Mouse (Mus musculus) right cerebral cortex, postnatal 25 days (tissue): ENCODE measurements around the gene Ccr1.
"Not testable (repeated sequence)": the region's sequence is repeated elsewhere in the genome, so short reads cannot be mapped to it uniquely, and the experiment has no call there.

Experiments
- DNase-seq: peaks from one replicate; pipeline ENCODE4 v3.0.0; 2022

Ccr1 gene

DNA sequence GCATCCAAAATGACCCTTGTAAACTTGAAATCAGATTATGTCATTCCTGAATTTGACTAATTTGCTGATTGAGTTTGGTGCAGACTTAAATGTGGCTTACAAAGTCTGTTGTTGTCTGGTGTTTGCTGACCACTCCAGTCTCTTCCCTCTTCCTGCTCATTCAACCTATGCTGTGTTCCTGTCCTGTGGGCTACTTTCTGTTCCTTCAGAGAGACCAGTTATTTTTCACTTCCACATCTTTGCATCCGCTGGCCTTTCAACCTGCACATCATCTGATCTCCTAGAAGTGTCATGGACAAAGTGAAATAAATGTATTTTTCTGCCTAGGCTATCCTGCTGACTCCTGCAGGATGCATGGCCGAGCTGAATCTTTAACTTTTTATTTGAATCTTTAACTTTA is 14.9 kb downstream of the Ccr1 start:
- no peak for DNase-seq

DNA sequence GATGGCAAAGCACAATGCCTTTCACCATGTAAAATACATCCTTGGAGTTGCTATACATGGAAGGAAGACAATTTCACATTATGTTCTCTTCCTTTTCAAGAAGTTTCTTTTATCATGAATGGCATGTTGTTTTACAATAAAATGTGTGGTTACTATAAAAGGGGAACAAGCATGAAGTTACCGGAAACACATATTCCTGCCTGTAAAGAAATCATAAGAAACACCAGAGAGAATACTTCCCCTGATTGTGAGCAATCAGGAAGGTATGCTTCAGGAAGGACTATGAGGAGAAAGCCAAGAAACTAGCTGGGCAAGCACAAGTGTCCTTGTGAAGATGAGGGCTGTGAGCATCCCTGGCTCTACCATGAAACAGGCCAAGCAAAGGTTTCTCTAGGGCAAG is 17.3 kb downstream of the Ccr1 start:
- DNase-seq, result no peak

- no peak for DNase-seq
Measured at GRCm38 (mm10) chr9:123949432-123949831, 19.1 kb downstream of the Ccr1 start.

DNA sequence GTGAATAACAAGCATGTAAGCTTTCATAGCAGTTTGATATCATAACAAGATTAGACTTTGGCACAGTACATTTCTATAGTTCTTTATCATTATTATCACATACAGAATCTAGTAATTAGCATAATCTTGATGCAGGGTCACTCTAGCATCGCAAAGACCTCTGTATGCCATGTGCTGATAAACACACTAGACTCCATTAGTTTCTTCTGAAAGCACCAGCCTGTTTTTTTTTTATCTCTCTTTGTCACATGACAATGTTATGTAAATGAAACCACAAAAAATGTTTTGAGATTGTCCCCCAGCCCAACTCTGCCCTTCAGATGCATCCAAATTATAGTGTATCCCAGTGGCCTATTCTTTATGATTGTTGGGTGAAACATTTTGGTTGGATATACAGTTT is 20.7 kb downstream of the Ccr1 start:
- DNase-seq, result no peak

GRCm38 (mm10) chr9:123942025-123942424 is 26.5 kb downstream of the Ccr1 start:
- no peak for DNase-seq

DNA sequence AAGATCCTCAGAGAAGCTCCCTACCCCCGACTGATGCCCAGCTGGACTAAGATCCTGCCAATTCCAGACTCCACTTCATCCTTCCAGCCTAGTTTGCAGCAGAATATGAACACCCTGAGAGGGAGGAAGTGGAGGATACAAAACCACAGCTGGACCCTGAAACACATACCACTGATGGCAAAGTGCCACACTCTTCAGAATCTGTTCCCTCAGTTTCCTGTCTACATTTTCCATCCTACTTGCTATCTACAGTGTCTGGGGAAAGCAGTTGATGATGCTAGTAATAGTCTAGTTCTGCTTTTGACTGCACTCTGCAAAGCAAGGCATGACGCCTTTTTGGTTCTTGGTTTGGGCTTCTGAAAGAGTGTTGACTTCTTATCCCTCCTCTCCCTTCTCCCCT is 27.2 kb downstream of the Ccr1 start:
- no peak for DNase-seq

DNA sequence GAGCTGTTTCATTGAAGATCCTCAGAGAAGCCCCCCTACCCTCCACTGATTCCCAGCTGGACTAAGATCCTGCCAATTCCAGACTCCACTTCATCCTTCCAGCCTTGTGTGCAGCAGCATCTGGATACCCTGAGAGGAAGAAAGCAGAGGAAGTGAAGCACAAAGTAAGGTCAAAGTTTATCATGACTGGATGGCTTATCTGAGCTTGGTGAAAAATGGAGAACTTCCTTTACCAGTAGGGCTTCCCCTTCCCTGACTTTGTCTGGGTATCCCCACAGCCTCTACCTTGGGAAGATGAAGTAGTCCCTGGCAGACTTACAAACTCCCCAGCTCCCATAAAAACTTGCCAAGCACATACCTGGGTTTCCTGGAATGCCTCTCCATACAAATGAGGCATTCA is 27.9 kb downstream of the Ccr1 start:
- DNase-seq, result no peak

GRCm38 (mm10) chr9:123940168-123940567 is 28.3 kb downstream of the Ccr1 start:
- no peak for DNase-seq

GRCm38 (mm10) chr9:123937989-123938388 is 30.5 kb downstream of the Ccr1 start:
- DNase-seq, result no peak

- DNase-seq, result no peak
Measured at GRCm38 (mm10) chr9:123936604-123937280, 31.8 kb downstream of the Ccr1 start.

DNA sequence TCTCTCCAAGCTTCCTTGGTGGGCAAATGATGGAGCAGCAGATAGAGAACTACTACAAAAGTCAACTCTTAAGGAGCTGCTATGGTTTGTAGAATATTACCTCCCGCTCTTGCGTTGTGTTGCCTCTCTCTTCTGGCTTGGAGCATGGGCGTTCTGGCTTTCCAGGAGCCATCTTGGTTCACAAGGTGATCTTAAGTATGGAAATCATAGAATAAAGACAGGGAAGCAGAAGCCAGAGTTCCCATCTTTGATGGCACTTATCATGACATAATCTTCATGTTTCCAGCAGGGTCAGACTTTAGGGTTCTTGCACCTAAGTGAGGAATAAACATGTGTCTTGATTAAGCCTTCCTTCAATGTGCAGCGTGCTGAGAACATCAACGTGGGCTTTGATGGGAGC is 32.7 kb downstream of the Ccr1 start:
- DNase-seq, result no peak

DNA sequence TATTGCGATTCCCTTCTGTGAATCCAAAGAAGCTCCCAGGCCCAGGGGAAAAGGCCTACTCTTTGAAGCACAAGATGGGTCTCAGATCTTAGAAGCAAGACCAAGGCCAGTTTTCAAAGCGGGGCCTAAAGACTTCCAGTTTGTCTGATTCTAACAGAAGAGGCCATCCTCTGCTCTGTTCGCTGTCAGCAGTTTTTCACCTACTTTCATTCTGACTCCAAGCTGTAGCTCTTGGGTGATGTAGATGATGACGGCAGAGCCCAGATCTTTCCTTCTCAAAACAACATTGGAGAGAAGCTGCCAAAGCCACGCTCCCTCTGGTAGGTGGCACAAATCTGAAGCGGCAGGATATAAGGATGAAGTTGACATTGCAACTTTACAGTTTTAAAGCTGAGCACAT is 33.1 kb downstream of the Ccr1 start:
- DNase-seq, result no peak

DNA sequence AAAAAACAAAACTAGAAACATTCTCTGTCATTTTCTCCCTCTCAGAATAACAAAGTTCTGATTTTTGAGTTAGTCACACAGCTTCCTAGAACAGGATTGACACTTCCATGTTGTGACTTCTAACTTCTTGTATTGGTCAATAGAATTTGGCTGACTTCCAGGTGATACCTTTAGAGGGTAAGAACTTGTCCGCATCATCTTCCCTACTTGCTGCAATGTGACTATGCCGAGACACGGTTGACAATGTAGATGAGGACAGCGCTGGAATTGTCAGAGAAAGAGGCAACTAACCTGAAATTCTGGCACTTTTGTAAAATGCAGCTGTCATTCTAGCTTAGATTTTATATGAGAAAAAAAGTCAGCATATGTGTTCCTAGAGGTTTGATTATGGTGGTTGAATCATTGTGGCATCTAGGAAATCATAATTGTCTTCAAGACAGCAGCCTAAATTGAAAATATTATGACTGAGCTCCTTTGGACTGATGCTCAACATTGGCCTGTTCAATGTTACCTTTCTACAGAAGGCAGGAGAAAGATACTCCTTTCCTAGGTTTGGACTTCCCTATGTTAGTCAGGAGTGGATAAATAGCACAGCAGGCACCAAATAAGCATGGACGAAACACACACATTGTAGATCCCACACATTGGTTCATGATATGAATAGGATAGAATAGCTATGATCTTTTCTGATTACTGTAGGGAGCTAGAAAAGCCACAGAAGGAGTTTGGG is 34.6 kb downstream of the Ccr1 start:
- DNase-seq, result no peak

DNA sequence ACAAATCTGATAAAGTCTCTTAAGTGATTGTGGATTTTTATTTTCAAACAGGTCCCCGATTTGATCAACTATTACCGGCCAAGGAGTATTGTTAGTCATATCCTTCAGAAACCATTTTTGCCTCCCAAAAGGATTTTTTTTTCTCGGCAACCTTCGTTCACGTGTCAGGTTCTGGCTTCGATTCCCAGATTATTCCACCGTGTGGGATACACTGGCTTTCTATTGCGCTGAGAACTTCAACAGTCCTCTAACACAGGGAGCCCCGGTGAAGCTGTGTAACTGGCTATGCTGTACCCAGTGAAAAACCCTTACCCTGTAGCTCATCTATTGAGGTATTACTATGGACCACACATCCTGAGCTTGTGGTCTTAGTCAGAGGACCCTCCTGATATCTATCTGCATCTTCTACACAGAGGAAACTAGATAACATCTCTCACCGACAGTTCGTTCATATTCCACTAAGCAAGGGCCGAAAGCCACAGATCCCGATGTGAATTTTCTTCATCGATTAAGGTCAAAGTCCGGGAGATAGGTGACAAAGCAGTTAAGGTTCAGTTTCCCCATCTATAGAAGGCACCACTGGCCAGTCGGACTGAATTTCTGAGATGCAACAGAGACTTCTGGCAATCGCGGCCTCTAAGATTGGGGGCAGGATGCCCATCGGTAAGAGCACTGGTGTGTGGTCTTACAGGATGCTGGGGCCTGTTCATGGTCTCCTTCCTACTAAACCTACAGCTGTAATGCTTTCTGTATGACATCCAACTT is 35.4 kb downstream of the Ccr1 start:
- DNase-seq, result no peak

GRCm38 (mm10) chr9:123931761-123932700 is 36.5 kb downstream of the Ccr1 start:
- DNase-seq, result no peak

DNA sequence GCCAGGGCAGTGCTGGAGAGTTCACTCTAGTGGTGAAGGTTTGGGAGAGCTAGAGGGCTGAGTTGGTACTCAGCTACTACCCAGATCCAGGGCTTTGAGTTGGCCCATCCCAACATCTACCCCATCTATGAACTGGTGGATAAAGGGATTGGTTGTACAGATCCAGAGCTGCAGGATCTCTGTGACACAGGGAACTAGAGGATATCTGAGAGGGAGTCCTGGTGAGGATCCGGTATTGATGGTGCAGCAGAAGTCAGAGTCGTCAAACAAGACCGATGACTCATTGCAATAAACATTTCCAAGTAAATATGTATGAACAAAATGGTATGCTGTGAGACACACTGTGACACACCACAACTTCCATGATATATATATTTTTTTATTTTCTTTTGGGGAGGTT is 37.6 kb downstream of the Ccr1 start:
- DNase-seq, result no peak

DNA sequence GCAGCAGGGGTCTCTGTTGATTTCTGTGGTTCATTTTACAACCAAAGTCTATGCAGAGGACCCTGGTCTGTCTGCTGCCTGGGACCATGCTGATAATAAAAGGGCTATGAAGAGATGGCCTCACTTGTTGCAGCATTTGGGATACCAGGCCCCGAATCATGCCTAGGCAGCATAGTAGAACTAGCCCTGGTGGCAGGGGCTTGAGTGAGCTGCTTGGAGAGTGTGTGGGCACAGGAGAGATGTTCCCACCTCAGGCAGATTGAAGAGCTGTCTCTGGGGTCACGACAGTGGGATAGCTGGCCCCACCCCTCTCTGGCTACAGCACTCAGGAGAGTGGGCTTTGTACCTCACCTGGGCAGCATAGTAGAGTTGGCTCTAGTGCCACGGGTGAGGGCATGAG is 38.0 kb downstream of the Ccr1 start:
- no peak for DNase-seq

GRCm38 (mm10) chr9:123929936-123930335 is 38.6 kb downstream of the Ccr1 start:
- no peak for DNase-seq

- DNase-seq, result no peak
Measured at GRCm38 (mm10) chr9:123928759-123929246, 39.7 kb downstream of the Ccr1 start.

DNA sequence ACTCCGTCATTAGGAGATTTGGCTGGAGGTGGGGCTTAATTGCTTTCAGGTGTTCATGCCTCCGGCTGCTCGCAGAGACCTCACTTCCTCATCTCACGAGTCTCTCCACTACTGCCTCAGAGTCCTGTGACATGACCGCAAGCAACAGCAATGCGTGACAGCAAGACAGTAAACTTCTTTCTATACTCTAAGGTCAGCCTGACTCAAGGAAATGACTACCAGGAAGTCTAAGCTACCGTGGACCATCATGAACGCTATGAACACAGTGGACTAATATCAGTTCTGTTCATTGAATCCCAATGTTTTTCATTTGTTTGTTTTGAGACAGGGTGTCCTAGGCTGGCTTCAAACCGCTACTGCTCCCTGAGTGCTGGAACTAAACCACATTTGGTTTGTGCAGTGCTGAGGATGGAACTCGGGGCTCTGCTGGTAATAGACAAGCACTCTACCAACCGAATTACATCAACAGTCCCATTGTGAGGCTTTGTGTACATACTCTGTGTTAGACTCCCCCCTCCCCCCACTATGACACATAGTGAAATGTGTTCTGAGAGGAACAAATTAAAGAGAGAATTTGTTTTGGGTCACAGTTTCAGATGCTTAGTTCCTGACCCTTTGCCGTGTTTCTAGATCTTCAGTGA is 40.3 kb downstream of the Ccr1 start:
- DNase-seq, result no peak

GRCm38 (mm10) chr9:123927281-123927960 is 41.1 kb downstream of the Ccr1 start:
- DNase-seq, result no peak

- not testable (repeated sequence) for DNase-seq
Measured at GRCm38 (mm10) chr9:123926041-123926440, 42.5 kb downstream of the Ccr1 start.
